In genomic region chr2:71291566-71291965, GRCm38 (mm10) we compare ENCODE assay signal across 10 mouse cellular contexts.
"Had no signal": no experiment of that assay in that cellular context is flagged by ENCODE, and none has a peak within 500 bp of the region (broad histone marks: within the 10 kb centered on the region; RNA-seq: fewer than 3 reads in every experiment).

No protein-coding gene starts in this region.

- ATAC-seq: liver, embryonic 12.5 days had no signal

- H3K27me3 ChIP-seq: limb, embryonic 15.5 days; liver, embryonic 12.5 days had no signal

- DNase-seq: layer of hippocampus, adult 9-11 months; layer of hippocampus, postnatal 36 days; lung, embryonic 14.5 days; lung, postnatal 10 days; lung, postnatal 4 days; right cerebral cortex, postnatal 14 days; thymus, postnatal 36 days had no signal

- H3K4me1 ChIP-seq: limb, embryonic 15.5 days; liver, embryonic 12.5 days had no signal

- H3K9ac ChIP-seq: limb, embryonic 15.5 days; liver, embryonic 12.5 days; lung, embryonic 14.5 days had no signal

- H3K9me3 ChIP-seq: limb, embryonic 15.5 days; liver, embryonic 12.5 days had no signal

- H3K27ac ChIP-seq: limb, embryonic 15.5 days; liver, embryonic 12.5 days had no signal

- H3K4me2 ChIP-seq: limb, embryonic 15.5 days; liver, embryonic 12.5 days; lung, embryonic 14.5 days; midbrain, embryonic 11.5 days had no signal

- H3K4me3 ChIP-seq: limb, embryonic 15.5 days; liver, embryonic 12.5 days had no signal
